In genomic region chr6:52221337-52221992, GRCm38 (mm10) we compare ENCODE assay signal across 8 mouse cellular contexts. TPM values are rescaled to one million over a fixed set of nuclear protein-coding genes. Genes with fewer than 3 reads are reported as not detected.
DNase-seq lines count a peak whose midpoint lies in the region; ATAC-seq lines count a peak whose summit lies in the region.

TSS of gene Hoxa7 (minus strand) at chr6:52221854.

- H3K9ac ChIP-seq in intestine, embryonic 16.5 days (ENCODE audit: low read depth, low read length) = peak within 1 kb of the TSS; percentile 70

- peak within 1 kb of the TSS; percentile 58 for H3K4me3 ChIP-seq in intestine, embryonic 16.5 days (ENCODE audit: low read length)

- H3K9me3 ChIP-seq in intestine, embryonic 16.5 days (ENCODE audit: control insufficient read depth, low read length) = no peaks in the 10 kb centered on the region

- DNase-seq in adrenal gland, adult 2 months = peak; percentile 91
- peak; percentile 92 for DNase-seq in embryo, embryonic 9.5 days (ENCODE audit: extremely low spot score)
- peak; percentile 85 to 90 for DNase-seq in gastrocnemius, postnatal 4 days (ENCODE audit: low spot score in 2 of 2)
- peak; percentile 78 to 81 for DNase-seq in left cerebral cortex, postnatal 25 days (ENCODE audit: low spot score in 2 of 2)
- peak; percentile 96 for DNase-seq in mesoderm, embryonic 11.5 days (ENCODE audit: low read depth, low spot score)
- DNase-seq in right cerebral cortex, postnatal 25 days = peak; percentile 72
- peak; percentile 93 to 96 for DNase-seq in urinary bladder, postnatal 36 days (ENCODE audit: low spot score in 2 of 2)

- H3K27me3 ChIP-seq in intestine, embryonic 16.5 days (replicated peaks; ENCODE audit: control insufficient read depth, insufficient read depth, low read length) = peaks cover 85% of the 10 kb centered on the region

- ATAC-seq in intestine, embryonic 16.5 days = peak; percentile 59

- intact Hi-C loops in left cerebral cortex, postnatal 25 days (cut with DNase I) = loop anchor here (2.0 to 5.0 kb wide), 5 partner anchors 351 to 1039 kb away; no protein-coding TSS in a partner anchor

- no peaks in the 10 kb centered on the region for H3K36me3 ChIP-seq in intestine, embryonic 16.5 days (ENCODE audit: control insufficient read depth, insufficient read depth, low read length)

- H3K27ac ChIP-seq in intestine, embryonic 16.5 days (ENCODE audit: low read length) = peak within 1 kb of the TSS; percentile 57

- peak within 1 kb of the TSS; percentile 91 for H3K4me2 ChIP-seq in intestine, embryonic 16.5 days (ENCODE audit: low read depth, low read length)

- peaks cover 13% of the 10 kb centered on the region for H3K4me1 ChIP-seq in intestine, embryonic 16.5 days (ENCODE audit: control insufficient read depth, insufficient read depth, low read length)

- WGBS in intestine, embryonic 16.5 days = under 1% methylated on average over 46 of the region's 46 CpGs

RNA-seq across cellular contexts. Expression of gene Hoxa7, which starts in this region (rescaled TPM):
- total RNA-seq in adrenal gland, adult 2 months (2021) = 10 to 100 TPM; 15.3 to 30.3 TPM
- polyA plus RNA-seq in adrenal gland, adult 2 months (2012; rRNA removed) = 21.3 and 26.8 TPM in 2 replicates
- total RNA-seq in gastrocnemius, postnatal 4 days (2021) = 10 to 100 TPM; 11.2 to 12.5 TPM
- polyA plus RNA-seq in intestine, embryonic 16.5 days (2015; fragmentation: Nextera tagmentation; extraction: Ambion mirVana) = 6.0 and 8.2 TPM in 2 replicates
- total RNA-seq in left cerebral cortex, postnatal 25 days (2021) = not detected

Comparison
In these comparisons a context has a peak if more than half of its experiments do, and no peak if none do; other contexts are left out.
1. Peak in every context shown above with its lines: DNase-seq, ATAC-seq, H3K4me3 ChIP-seq and H3K27ac ChIP-seq.
2. RNA of gene Hoxa7 (total RNA-seq): 15.3 to 30.3 TPM in adrenal gland, adult 2 months and 11.2 to 12.5 TPM in gastrocnemius, postnatal 4 days; not detected in left cerebral cortex, postnatal 25 days; every median in the first group is over 10 times any median in the second.
3. Peak in DNase-seq in left cerebral cortex, postnatal 25 days; RNA of the gene not detected or under 1 TPM.